ENCODE assay signal across 27 mouse cellular contexts in genomic region chr13:101371906-101372305, GRCm38 (mm10).
A peak's percentile ranks its signal among the peaks of the same experiment; 100 is the strongest.
DNase-seq lines count a peak whose midpoint lies in the region; ATAC-seq and TF ChIP-seq lines count a peak whose summit lies in the region.
"Had no signal": no experiment of that assay in that cellular context is flagged by ENCODE, and none has a peak within 500 bp of the region (broad histone marks: within the 10 kb centered on the region; RNA-seq: fewer than 3 reads in every experiment).

No protein-coding gene starts in this region.

- ATAC-seq in kidney, embryonic 16.5 days (ENCODE audit: low FRiP score, low TSS enrichment) = peak; percentile 42; the same call in 1 of the 2 replicates
- ATAC-seq: activated CD4-positive, CD25-positive, alpha-beta regulatory T cell, adult 4 months; forebrain, embryonic 15.5 days; hindbrain, embryonic 16.5 days; midbrain, embryonic 15.5 days had no signal

- 43% methylated on average over 1 of the region's 1 CpGs for WGBS in kidney, adult 2 months
- WGBS in kidney, embryonic 16.5 days = 67% methylated on average over 1 of the region's 1 CpGs

- H3K36me3 ChIP-seq in kidney, adult 2 months (ENCODE audit: control insufficient read depth, insufficient read depth, low read length) = no peaks in the 10 kb centered on the region
- no peaks in the 10 kb centered on the region for H3K36me3 ChIP-seq in kidney, embryonic 16.5 days (ENCODE audit: insufficient read depth, low read length)
- H3K36me3 ChIP-seq: forebrain, embryonic 10.5 days; forebrain, embryonic 15.5 days; limb, embryonic 13.5 days; midbrain, embryonic 10.5 days; midbrain, embryonic 15.5 days; neural tube, embryonic 15.5 days had no signal

- no peak for TF ChIP-seq CTCF in kidney, adult 2 months (conservative IDR thresholded peaks at IDR 0.05; ENCODE audit: insufficient read depth, insufficient read length, low read depth, low read length)

- DNase-seq in kidney, adult 2 months = peak; percentile 85
- DNase-seq in kidney, postnatal 10 days = no peak
- DNase-seq in kidney, adult 8-10 months = peak; percentile 52 to 78
- no peak for DNase-seq in gastrocnemius, adult 8-10 months (ENCODE audit: low spot score in 2 of 2)
- DNase-seq in thymus, postnatal 0 days (ENCODE audit: low spot score) = no peak
- DNase-seq: adrenal gland, adult 8-10 months; B cell, adult 2 months; cerebellum, adult 8-10 months; cerebellum, postnatal 25 days; gastrocnemius, postnatal 10 days; heart, postnatal 14 days; lung, embryonic 14.5 days; lung, postnatal 14 days; retina, postnatal 1 day; right cerebral cortex, postnatal 14 days had no signal

- no peak for TF ChIP-seq POLR2A in kidney, adult 2 months (IDR thresholded peaks at IDR 0.05; ENCODE audit: low read depth, low read length)

- peaks cover 10% of the 10 kb centered on the region; the same call in 1 of the 2 replicates for H3K4me1 ChIP-seq in kidney, adult 2 months (ENCODE audit: control insufficient read depth, insufficient read depth, low read length)
- 0 out of 2 replicates have a peak, but pooled peaks cover 3% of the 10 kb centered on the region for H3K4me1 ChIP-seq in kidney, embryonic 16.5 days (ENCODE audit: insufficient read depth, low read length)
- H3K4me1 ChIP-seq: forebrain, embryonic 10.5 days; forebrain, embryonic 15.5 days; limb, embryonic 13.5 days; midbrain, embryonic 10.5 days; midbrain, embryonic 15.5 days; neural tube, embryonic 15.5 days had no signal

- no peaks in the 10 kb centered on the region for H3K27me3 ChIP-seq in kidney, adult 2 months (replicated peaks; ENCODE audit: control insufficient read depth, insufficient read depth, low read length)
- H3K27me3 ChIP-seq in kidney, embryonic 16.5 days (ENCODE audit: insufficient read depth, low read length) = no peaks in the 10 kb centered on the region
- H3K27me3 ChIP-seq: CH12.LX; forebrain, embryonic 15.5 days; limb, embryonic 13.5 days; midbrain, embryonic 15.5 days; neural tube, embryonic 15.5 days had no signal

- no peak overlapping the region for H3K4me3 ChIP-seq in kidney, adult 2 months (ENCODE audit: insufficient read depth, low read depth, low read length)
- H3K4me3 ChIP-seq in kidney, embryonic 16.5 days (ENCODE audit: low read length) = no peak overlapping the region
- H3K4me3 ChIP-seq: forebrain, embryonic 10.5 days; forebrain, embryonic 15.5 days; layer of hippocampus, adult 2 months; limb, embryonic 13.5 days; midbrain, embryonic 10.5 days; midbrain, embryonic 15.5 days; neural tube, embryonic 15.5 days had no signal

- H3K9ac ChIP-seq in kidney, embryonic 16.5 days (replicated peaks; ENCODE audit: low read length) = no peak overlapping the region
- H3K9ac ChIP-seq: forebrain, embryonic 15.5 days; limb, embryonic 13.5 days; liver, embryonic 14.5 days; lung, embryonic 14.5 days; midbrain, embryonic 15.5 days; neural tube, embryonic 15.5 days had no signal

- no peaks in the 10 kb centered on the region for H3K9me3 ChIP-seq in kidney, embryonic 16.5 days (ENCODE audit: low read length)
- H3K9me3 ChIP-seq: forebrain, embryonic 10.5 days; forebrain, embryonic 15.5 days; limb, embryonic 13.5 days; midbrain, embryonic 10.5 days; midbrain, embryonic 15.5 days; neural tube, embryonic 15.5 days had no signal

- no peak overlapping the region for H3K27ac ChIP-seq in kidney, adult 2 months (ENCODE audit: insufficient read depth, low read depth, low read length)
- H3K27ac ChIP-seq in kidney, embryonic 16.5 days (ENCODE audit: low read length) = no peak overlapping the region
- H3K27ac ChIP-seq: forebrain, embryonic 10.5 days; forebrain, embryonic 15.5 days; layer of hippocampus, adult 2 months; limb, embryonic 13.5 days; liver, embryonic 14.5 days; midbrain, embryonic 10.5 days; midbrain, embryonic 15.5 days; neural tube, embryonic 15.5 days had no signal

- H3K4me2 ChIP-seq in kidney, embryonic 16.5 days (replicated peaks; ENCODE audit: low read depth, low read length) = no peak overlapping the region
- H3K4me2 ChIP-seq: forebrain, embryonic 15.5 days; limb, embryonic 13.5 days; lung, embryonic 14.5 days; midbrain, embryonic 15.5 days; neural tube, embryonic 15.5 days had no signal

Comparison
In these comparisons a context has a peak if more than half of its experiments do, and no peak if none do; other contexts are left out.
1. DNase-seq: peak in kidney, adult 2 months (single experiment) and kidney, adult 8-10 months (2 of 2); none in kidney, postnatal 10 days (single experiment), gastrocnemius, adult 8-10 months (0 of 2) and thymus, postnatal 0 days (single experiment).